Mouse (Mus musculus) left cerebral cortex, adult 9 months (tissue): ENCODE results near the gene Csnk2a1.

ENCODE experiments used
- DNase-seq, 2 experiments: peaks; one replicate each; pipeline ENCODE4 v3.0.0; 2022; ENCODE audit warnings: low spot score in 2 of 2

Gene Csnk2a1

DNA sequence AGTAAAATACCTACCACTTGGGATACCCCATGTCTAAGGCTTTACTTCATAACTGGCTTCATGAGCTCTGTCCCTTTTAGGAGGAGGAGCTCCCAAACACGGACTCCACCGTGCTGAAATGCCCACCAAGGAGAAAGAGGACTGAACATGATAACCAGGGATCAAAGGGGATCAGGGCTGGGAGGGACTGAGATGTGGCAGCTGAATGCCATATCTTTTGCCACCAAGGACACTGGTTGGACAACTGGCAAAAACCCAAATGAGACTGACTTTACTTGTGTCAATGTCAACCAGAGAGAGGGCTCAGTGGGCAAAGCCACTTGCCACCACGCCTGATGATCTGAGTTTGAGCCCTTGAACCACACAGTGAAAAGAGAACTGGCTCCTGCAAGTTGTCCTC, 98.2 kb downstream of the Csnk2a1 start:
- DNase-seq = no peak

DNA sequence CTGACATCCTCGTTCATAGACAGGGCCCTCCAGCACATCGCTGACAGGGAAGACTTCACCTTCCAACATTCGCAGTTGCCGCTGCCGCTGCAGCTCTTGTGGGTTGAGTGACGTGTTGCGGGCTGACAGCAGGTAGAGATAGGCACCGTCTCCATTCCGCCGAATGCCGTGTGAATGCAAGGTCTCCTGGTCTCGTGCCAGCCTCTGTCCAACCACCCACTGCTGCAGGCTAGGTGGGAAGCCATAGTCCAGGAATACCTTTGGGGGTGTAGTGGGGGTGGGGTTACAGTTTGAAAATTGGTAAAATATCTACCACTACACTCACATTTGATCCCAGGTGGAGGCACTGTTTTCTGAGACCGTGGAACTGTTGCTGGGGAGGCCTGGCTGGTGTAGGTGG, 99.5 kb downstream of the Csnk2a1 start:
- DNase-seq = no peak

DNA sequence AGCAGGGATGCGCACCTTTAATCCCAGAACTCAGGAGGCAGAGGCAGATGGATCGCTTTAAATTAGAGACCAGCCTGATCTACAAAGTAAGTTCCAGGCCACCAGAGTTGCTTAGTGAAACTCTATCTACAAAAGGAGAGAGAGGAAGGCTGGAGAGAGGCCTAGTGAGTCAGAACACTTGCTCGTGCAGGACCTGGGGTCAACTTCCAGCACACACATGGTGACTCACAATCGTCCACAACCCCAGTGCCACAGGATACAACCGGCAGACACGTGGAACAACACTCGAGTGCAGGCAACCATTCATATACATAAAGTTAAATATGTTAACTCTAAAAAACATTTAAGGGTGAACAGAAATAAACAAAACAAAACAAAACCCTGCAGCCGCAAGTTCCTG, 100.0 kb downstream of the Csnk2a1 start:
- no peak for DNase-seq

DNA sequence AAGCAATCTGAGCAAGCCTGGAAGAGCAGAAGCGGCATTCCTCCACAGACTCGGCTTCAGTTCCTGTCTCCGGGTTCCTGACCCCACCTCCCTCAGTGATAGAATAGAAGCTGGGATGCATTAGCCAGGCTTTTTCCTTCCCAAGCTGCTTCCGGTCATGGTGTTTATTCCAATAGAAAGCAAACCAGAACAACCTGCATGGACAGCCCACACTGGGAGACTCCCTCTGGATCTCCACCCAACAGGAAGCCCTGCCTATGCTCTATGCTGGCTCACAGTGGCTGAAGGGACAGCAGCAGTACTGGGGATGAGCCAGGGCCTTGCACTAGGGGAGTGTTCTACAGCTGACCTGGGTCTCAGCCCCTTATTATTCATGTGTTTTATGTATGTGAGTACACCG, 101.3 kb downstream of the Csnk2a1 start:
- DNase-seq = no peak

DNA sequence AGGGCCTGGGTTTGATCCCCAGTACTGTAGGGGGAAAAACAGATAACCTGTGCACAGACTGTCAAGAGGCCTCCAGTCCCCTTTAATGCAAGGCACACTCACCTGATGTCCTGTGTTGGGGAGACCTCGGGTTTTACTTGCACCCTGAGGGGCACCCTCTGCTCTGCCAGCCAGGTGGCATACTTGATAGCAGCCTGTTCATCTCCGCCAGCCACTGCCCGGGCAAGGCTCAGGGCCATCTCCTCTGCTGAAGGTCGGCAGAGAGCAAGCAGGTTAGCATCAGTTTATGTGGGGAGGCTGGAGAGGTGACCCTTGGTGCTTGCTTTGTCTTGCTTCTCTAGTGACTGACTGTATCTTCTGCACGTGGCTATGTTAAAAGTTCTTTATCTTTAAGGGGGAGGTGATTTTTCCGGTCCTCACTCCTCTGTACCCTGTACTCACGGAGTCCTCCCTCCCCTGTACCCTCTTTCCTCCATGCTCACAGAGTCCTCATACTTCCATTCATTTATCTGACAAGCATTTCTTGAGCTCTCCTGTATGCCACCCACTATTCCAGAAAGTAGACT, 104.3 kb downstream of the Csnk2a1 start:
- DNase-seq = no peak
